Mouse (Mus musculus): ENCODE results near the gene Mblac1.
"Not testable (repeated sequence)": the region's sequence is repeated elsewhere in the genome, so short reads cannot be mapped to it uniquely, and the experiment has no call there.

Gene Mblac1

GRCm38 (mm10) chr5:138207873-138208272, 13.8 kb downstream of the Mblac1 start:
- intact Hi-C loops (cut with DNase I): loop anchor here (1.0 kb wide), 1 partner anchor 23 kb away; no protein-coding TSS in a partner anchor

DNA sequence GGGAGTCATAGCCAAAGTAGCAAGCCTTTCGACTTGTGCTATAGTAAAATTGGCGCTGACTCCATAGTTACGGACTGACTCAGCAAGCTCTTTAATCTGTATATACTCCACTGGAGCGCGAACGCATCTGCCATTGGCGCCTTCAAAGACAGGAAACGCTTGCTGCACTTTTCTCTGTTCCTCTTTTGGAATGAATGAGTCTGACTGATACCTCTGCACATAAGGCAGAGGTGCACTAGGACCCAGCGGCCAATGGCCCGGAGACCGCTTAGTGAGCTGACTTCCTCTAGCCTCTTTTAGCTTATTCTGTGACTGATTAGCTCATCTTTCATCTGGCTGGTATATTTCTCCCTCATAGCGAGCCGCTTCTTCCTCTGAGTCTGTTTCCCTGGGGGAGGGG, 22.5 kb downstream of the Mblac1 start:
- intact Hi-C loops (cut with DNase I): not testable (repeated sequence)

- intact Hi-C loops (cut with DNase I): loop anchor here (5.0 kb wide), 2 partner anchors 37 to 252 kb away; partner anchors contain the start of gene Lamtor4
Observed at GRCm38 (mm10) chr5:138219864-138220263, 25.8 kb downstream of the Mblac1 start.

DNA sequence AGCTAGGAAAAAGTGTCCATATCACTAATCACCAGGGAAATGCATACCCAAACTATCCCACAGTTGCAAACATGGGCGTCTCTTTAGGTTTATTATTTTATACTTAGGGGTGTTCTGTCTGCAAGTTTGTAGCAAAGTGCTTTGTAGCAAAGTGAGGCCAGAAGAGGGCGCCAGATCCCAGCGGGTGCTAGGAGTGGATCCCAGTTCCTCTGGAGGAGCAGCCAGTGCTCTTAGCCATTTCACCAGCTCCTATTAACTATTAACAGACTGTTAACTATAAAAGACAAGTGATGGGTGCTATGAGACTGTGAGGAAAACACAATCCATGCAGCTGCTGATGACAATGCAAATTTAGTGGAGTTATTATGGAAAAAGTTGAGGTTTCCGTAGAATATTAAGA, 28.0 kb downstream of the Mblac1 start:
- intact Hi-C loops (cut with DNase I): loop anchor here (5.0 kb wide), 2 partner anchors 35 to 250 kb away; partner anchors contain the start of gene Lamtor4

DNA sequence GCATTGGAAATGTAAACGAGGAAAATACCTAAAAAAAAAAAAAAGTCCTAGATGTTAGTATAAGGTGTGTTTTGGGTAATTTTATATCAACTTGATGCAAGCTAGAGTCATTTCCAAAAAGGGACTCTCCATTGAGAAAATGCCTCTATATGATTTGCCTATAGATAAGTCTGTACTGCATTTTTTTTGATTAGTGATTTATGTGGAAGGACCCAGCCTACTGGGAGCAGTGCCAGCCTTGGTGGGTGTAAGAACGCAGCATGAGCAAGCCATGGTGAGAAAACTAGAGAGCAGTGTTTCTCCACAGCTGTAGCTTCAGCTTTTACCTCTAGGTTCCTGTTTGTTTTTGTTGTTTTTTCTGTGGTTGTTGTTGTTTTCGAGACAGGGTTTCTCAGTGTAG, 29.2 kb downstream of the Mblac1 start:
- intact Hi-C loops (cut with DNase I): loop anchor here (5.0 kb wide), 2 partner anchors 34 to 249 kb away; partner anchors contain the start of gene Lamtor4

- intact Hi-C loops (cut with DNase I): no loop called here
Observed at GRCm38 (mm10) chr5:138225700-138226099, 31.6 kb downstream of the Mblac1 start, which contains the start of gene Nxpe5. Gene Nxpe5 (plus strand): TSS chr5:138225898.

GRCm38 (mm10) chr5:138226491-138226890, 32.4 kb downstream of the Mblac1 start:
- intact Hi-C loops (cut with DNase I): no loop called here

GRCm38 (mm10) chr5:138227367-138227766, 33.3 kb downstream of the Mblac1 start:
- intact Hi-C loops (cut with DNase I): no loop called here

GRCm38 (mm10) chr5:138228026-138228425, 33.9 kb downstream of the Mblac1 start:
- intact Hi-C loops (cut with DNase I): no loop called here

GRCm38 (mm10) chr5:138229511-138229910, 35.4 kb downstream of the Mblac1 start:
- intact Hi-C loops (cut with DNase I): no loop called here

DNA sequence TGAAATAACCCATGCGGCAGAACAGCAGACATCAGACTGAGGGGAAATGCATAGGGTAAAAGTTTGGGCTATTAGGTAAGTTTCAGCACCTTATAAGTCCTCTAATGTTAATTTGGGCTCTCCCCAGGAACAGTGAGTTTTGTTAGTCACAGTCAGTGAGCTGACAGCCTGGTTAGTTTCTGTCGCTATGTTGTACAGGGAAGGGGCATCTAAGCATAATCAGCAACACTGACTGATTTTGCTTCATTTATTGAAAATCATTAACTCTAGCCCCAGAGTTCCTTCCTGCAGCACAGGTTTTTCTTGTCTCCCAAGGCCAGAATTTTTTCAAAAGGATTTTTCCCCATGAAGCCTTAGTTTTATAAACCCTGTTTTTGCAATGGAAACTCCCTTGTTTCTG, 39.7 kb downstream of the Mblac1 start:
- intact Hi-C loops (cut with DNase I): no loop called here

DNA sequence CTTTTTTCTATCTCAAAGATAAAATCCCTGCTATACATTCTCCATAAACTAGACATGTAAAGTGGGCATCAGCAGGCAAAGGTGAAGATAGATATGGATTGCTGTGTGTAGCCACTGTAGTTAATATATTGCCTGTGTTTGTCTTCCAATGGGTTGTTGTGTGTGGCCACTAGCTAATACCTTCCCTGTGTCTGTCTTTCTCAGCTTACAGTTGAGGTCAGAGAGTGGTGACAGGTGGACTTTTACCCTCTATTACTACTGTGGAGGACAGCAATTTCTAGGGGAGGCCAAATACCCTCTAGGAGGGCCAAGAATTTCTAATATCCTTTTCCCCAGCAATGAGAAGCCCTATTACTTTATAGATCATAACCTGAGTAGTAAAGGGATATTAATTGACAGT, 40.1 kb downstream of the Mblac1 start:
- intact Hi-C loops (cut with DNase I): no loop called here

DNA sequence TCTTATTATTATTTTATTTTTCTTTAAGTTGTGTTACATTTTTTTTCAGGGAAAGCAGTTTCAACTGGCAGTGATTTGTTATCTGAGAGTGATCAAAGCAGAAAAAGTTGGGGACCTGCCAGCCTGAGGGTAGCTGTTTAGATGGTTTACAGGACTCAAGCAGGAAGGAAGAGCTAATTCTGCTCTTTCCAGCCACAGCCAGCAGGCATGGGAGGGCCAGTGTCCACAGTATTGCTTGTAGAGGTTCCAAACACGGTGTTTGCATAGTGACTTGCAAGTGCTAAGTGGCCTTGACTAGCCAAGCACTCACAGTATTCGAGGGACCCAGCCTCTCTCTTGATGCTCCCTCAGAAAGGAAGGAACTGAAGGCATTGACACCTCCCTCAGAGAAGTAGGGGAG, 47.4 kb downstream of the Mblac1 start:
- intact Hi-C loops (cut with DNase I): no loop called here

Small RNA genes within 50 kb of the gene (microRNA-seq; reads per million reads assigned to microRNA genes)
- 456 to 755 reads per million in 2 experiments for gene Mir106b
- 161 to 186 reads per million in 2 experiments for gene Mir25
- 924 to 1,744 reads per million in 2 experiments for gene Mir93
